Mouse (Mus musculus) ES-CJ7 (cell line): ENCODE measurements at regions not wholly inside any gene's neighbourhood (a gene's known extent, or its start where the extent isn't known, plus 50 kb on each side); places are given as distances from the start of the nearest gene placed in this dataset.

Source experiments
- DNase-seq: peaks from one replicate; pipeline ENCODE4 v3.0.0; 2011; ENCODE audit warnings: low read depth, low spot score

- DNase-seq = no peak
Observed at GRCm38 (mm10) chr8:43956500-43956899, 246.7 kb upstream of the Adam34 start.

GRCm38 (mm10) chr8:43949224-43950021 is 239.6 kb upstream of the Adam34 start:
- DNase-seq = no peak

- DNase-seq = no peak
Observed at GRCm38 (mm10) chr8:43948807-43949206, 239.0 kb upstream of the Adam34 start.

- DNase-seq = peak; percentile 47
Observed at GRCm38 (mm10) chr8:43931727-43932126, 221.9 kb upstream of the Adam34 start.

GRCm38 (mm10) chr8:43922982-43923381 is 213.1 kb upstream of the Adam34 start:
- DNase-seq = no peak

GRCm38 (mm10) chr8:43921263-43921662 is 211.4 kb upstream of the Adam34 start:
- DNase-seq = no peak

- DNase-seq = peak; percentile 31
Observed at GRCm38 (mm10) chr8:43906119-43906518, 196.3 kb upstream of the Adam34 start.

- no peak for DNase-seq
Observed at GRCm38 (mm10) chr8:43895171-43895570, 185.3 kb upstream of the Adam34 start.

GRCm38 (mm10) chr8:43853820-43854590 is 144.2 kb upstream of the Adam34 start:
- DNase-seq = no peak
